Mouse (Mus musculus) megakaryocyte, embryonic 14.5 days (primary cell): ENCODE data around the gene Cd70. TPM values are rescaled to one million over a fixed set of nuclear protein-coding genes. Genes with fewer than 3 reads are reported as not detected.

ENCODE experiments used
- H3K27me3 ChIP-seq: replicated peaks from 2 replicates; pipeline ENCODE3; 2012; ENCODE audit warnings: inconsistent platforms
- H3K36me3 ChIP-seq: replicated peaks from 2 replicates; pipeline ENCODE3; 2012; ENCODE audit warnings: low read length, inconsistent platforms, mixed read lengths
- H3K4me1 ChIP-seq: 2 replicates; pipeline ENCODE4 v1.6.1; 2012; ENCODE audit warnings: inconsistent platforms
- H3K4me3 ChIP-seq: replicated peaks from 2 replicates; pipeline ENCODE3; 2012; ENCODE audit warnings: moderate library complexity, mild to moderate bottlenecking, inconsistent platforms
- H3K9me3 ChIP-seq: 2 replicates; pipeline ENCODE4 v1.6.1; 2012; ENCODE audit warnings: inconsistent platforms
- FLI1 ChIP-seq: IDR thresholded peaks from 2 replicates; pipeline ENCODE4 v1.6.1; 2012; ENCODE audit warnings: low read length, inconsistent platforms, mixed read lengths
- GATA1 ChIP-seq: IDR thresholded peaks from 3 replicates; pipeline ENCODE4 v1.6.1; 2012; ENCODE audit warnings: mixed read lengths, low read length, inconsistent platforms, borderline replicate concordance
- polyA plus RNA-seq: library from polyadenylated mRNA; stranded (reverse); fragments of >175 nt; gene quantifications from 2 replicates; pipeline ENCODE4 v1.2.3, GENCODE M21; 2012; ENCODE audit warnings: low replicate concordance; ENCODE audit not compliant: insufficient read depth

Cd70 gene
- polyA plus RNA-seq, 1 experiment, result not detected

- Histone ChIP-seq H3K9me3 (peaks cover 4% of the 10 kb centered on the region), H3K4me1 (peaks cover 22% of the 10 kb centered on the region), H3K36me3 (peaks cover 9% of the 10 kb centered on the region), H3K27me3 (peaks cover 4% of the 10 kb centered on the region), H3K4me3 (no peak overlapping the region)
- TF ChIP-seq FLI1 (no peak), GATA1 (no peak)
Observed at GRCm38 (mm10) chr17:57173351-57173750, 23.8 kb upstream of the Cd70 start.

GRCm38 (mm10) chr17:57172378-57172777, 22.8 kb upstream of the Cd70 start:
- H3K36me3 ChIP-seq, result peaks cover 9% of the 10 kb centered on the region
- TF ChIP-seq FLI1, result no peak
- TF ChIP-seq GATA1, result no peak

GRCm38 (mm10) chr17:57170616-57171260, 21.2 kb upstream of the Cd70 start:
- Histone ChIP-seq H3K9me3 (peaks cover 4% of the 10 kb centered on the region), H3K27me3 (peaks cover 2% of the 10 kb centered on the region), H3K36me3 (peaks cover 9% of the 10 kb centered on the region), H3K4me3 (no peak overlapping the region), H3K4me1 (peaks cover 34% of the 10 kb centered on the region)
- TF ChIP-seq FLI1 (no peak), GATA1 (no peak)

More at GRCm38 (mm10) chr17:57172378-57172777, 22.8 kb upstream of the Cd70 start:
- peaks cover 4% of the 10 kb centered on the region for H3K9me3 ChIP-seq
- peaks cover 27% of the 10 kb centered on the region for H3K4me1 ChIP-seq
- H3K27me3 ChIP-seq, result peaks cover 4% of the 10 kb centered on the region
- H3K4me3 ChIP-seq, result no peak overlapping the region

GRCm38 (mm10) chr17:57166800-57167791, 17.5 kb upstream of the Cd70 start:
- H3K4me3 ChIP-seq, result peak overlapping the region; percentile 75

GRCm38 (mm10) chr17:57153787-57154186, 4.2 kb upstream of the Cd70 start:
- Histone ChIP-seq H3K9me3 (peaks cover 34% of the 10 kb centered on the region), H3K4me3 (no peak overlapping the region), H3K4me1 (peaks cover 28% of the 10 kb centered on the region), H3K27me3 (peaks cover 47% of the 10 kb centered on the region), H3K36me3 (no peaks in the 10 kb centered on the region)
- TF ChIP-seq GATA1 (no peak), FLI1 (no peak)

More at GRCm38 (mm10) chr17:57166800-57167791, 17.5 kb upstream of the Cd70 start:
- TF ChIP-seq GATA1 (no peak), FLI1 (no peak)
- peaks cover 9% of the 10 kb centered on the region for H3K36me3 ChIP-seq
- H3K9me3 ChIP-seq, result peaks cover 4% of the 10 kb centered on the region
- H3K27me3 ChIP-seq, result peaks cover 5% of the 10 kb centered on the region
- H3K4me1 ChIP-seq, result peaks cover 30% of the 10 kb centered on the region

GRCm38 (mm10) chr17:57153006-57153405, 3.4 kb upstream of the Cd70 start:
- no peaks in the 10 kb centered on the region for H3K36me3 ChIP-seq
- H3K4me1 ChIP-seq, result peaks cover 28% of the 10 kb centered on the region
- H3K4me3 ChIP-seq, result no peak overlapping the region
- peaks cover 53% of the 10 kb centered on the region for H3K27me3 ChIP-seq
- H3K9me3 ChIP-seq, result peaks cover 34% of the 10 kb centered on the region
- no peak for TF ChIP-seq FLI1
- TF ChIP-seq GATA1, result no peak

- Histone ChIP-seq H3K27me3 (peaks cover 74% of the 10 kb centered on the region), H3K4me1 (peaks cover 22% of the 10 kb centered on the region), H3K9me3 (peaks cover 34% of the 10 kb centered on the region), H3K4me3 (no peak overlapping the region), H3K36me3 (no peaks in the 10 kb centered on the region)
- TF ChIP-seq GATA1 (no peak), FLI1 (no peak)
Observed at GRCm38 (mm10) chr17:57148343-57148742, 1.2 kb downstream of the Cd70 start.

- peaks cover 25% of the 10 kb centered on the region for H3K4me1 ChIP-seq
- no peak overlapping the region for H3K4me3 ChIP-seq
- peaks cover 5% of the 10 kb centered on the region for H3K9me3 ChIP-seq
- TF ChIP-seq FLI1 (no peak), GATA1 (no peak)
- peaks cover 76% of the 10 kb centered on the region for H3K27me3 ChIP-seq
- no peaks in the 10 kb centered on the region for H3K36me3 ChIP-seq
Observed at GRCm38 (mm10) chr17:57145115-57145514, 4.5 kb downstream of the Cd70 start.

- no peak for TF ChIP-seq FLI1
- TF ChIP-seq GATA1, result no peak
Observed at GRCm38 (mm10) chr17:57143704-57144103, 5.9 kb downstream of the Cd70 start.

More at GRCm38 (mm10) chr17:57143704-57144103, 5.9 kb downstream of the Cd70 start:
- H3K9me3 ChIP-seq, result peaks cover 8% of the 10 kb centered on the region
- H3K36me3 ChIP-seq, result no peaks in the 10 kb centered on the region
- peaks cover 12% of the 10 kb centered on the region for H3K4me1 ChIP-seq
- H3K4me3 ChIP-seq, result no peak overlapping the region
- peaks cover 74% of the 10 kb centered on the region for H3K27me3 ChIP-seq
